Mouse (Mus musculus) heart, embryonic 14.5 days (tissue): Measurements from ENCODE around the gene Prn. TPM values are rescaled to one million over a fixed set of nuclear protein-coding genes. Genes with fewer than 3 reads are reported as not detected.

Experiments
- ATAC-seq: fragments of 200-750 bp; cut with Nextera tagmentation; 2 replicates; pipeline ENCODE4 v1.8.0; 2017; ENCODE audit warnings: low read depth, moderate TSS enrichment; ENCODE audit not compliant: insufficient number of reproducible peaks, insufficient read depth, low FRiP score
- H3K27ac ChIP-seq, 2 experiments: fragments of 200-500 bp in 1 of 2; fragments of 300-500 bp in 1 of 2; sonication (generic) in 1 of 2; replicated peaks in 1 of 2; 2 replicates each; pipeline ENCODE4 v1.5.1; 2012 to 2014; ENCODE audit warnings: low read depth in 2 of 2, low read length in 2 of 2, control low read depth in 1 of 2, mild to moderate bottlenecking in 1 of 2, mixed read lengths in 1 of 2; ENCODE audit not compliant: control insufficient read depth in 1 of 2, insufficient read depth in 1 of 2
- H3K27me3 ChIP-seq: fragments of 300-500 bp; sonication (generic); 2 replicates; pipeline ENCODE4 v1.6.1; 2014; ENCODE audit warnings: mild to moderate bottlenecking, low read length, control low read depth; ENCODE audit not compliant: control insufficient read depth, insufficient read depth
- H3K36me3 ChIP-seq: fragments of 300-500 bp; sonication (generic); 2 replicates; pipeline ENCODE4 v1.6.1; 2014; ENCODE audit warnings: mild to moderate bottlenecking, control low read depth, low read length, mixed read lengths; ENCODE audit not compliant: control insufficient read depth, insufficient read depth
- H3K4me1 ChIP-seq, 2 experiments: fragments of 200-500 bp in 1 of 2; fragments of 300-500 bp in 1 of 2; sonication (generic) in 1 of 2; 2 replicates each; pipeline ENCODE4 v1.6.1; 2012 to 2014; ENCODE audit warnings: low read length in 2 of 2, control low read depth in 1 of 2, mixed read lengths in 1 of 2; ENCODE audit not compliant: control insufficient read depth in 2 of 2, insufficient read depth in 2 of 2
- H3K4me2 ChIP-seq: fragments of 300-500 bp; sonication (generic); 2 replicates; pipeline ENCODE4 v1.6.1; 2014; ENCODE audit warnings: mild to moderate bottlenecking, low read length
- H3K4me3 ChIP-seq, 2 experiments: fragments of 200-500 bp in 1 of 2; fragments of 300-500 bp in 1 of 2; sonication (generic) in 1 of 2; 2 replicates each; pipeline ENCODE4 v1.5.1; 2012 to 2014; ENCODE audit warnings: low read length in 2 of 2, mild to moderate bottlenecking in 2 of 2, control low read depth in 1 of 2, low read depth in 1 of 2, moderate library complexity in 1 of 2; ENCODE audit not compliant: control insufficient read depth in 1 of 2, insufficient read depth in 1 of 2
- H3K9ac ChIP-seq: fragments of 300-500 bp; sonication (generic); 2 replicates; pipeline ENCODE4 v1.6.1; 2014; ENCODE audit warnings: mild to moderate bottlenecking, low read length
- H3K9me3 ChIP-seq: fragments of 300-500 bp; sonication (generic); 2 replicates; pipeline ENCODE4 v1.6.1; 2016; ENCODE audit warnings: low read length, control low read depth; ENCODE audit not compliant: control insufficient read depth
- WGBS: fragments of 180-500 bp; shearing (Covaris S2); extraction: QIAGEN DNeasy Blood & Tissue Kit; methylation state at CpG from one replicate; pipeline ENCODE4 v1.1.7; 2014; 5-methylcytosine and 5-hydroxymethylcytosine counted together
- polyA plus RNA-seq: library from polyadenylated mRNA; unstranded; fragments of >200 nt; fragmentation: Nextera tagmentation; extraction: Ambion mirVana; gene quantifications from 2 replicates; pipeline ENCODE4 v1.2.1, GENCODE M21; 2014

The Prn gene
- polyA plus RNA-seq, 1 experiment from 2014 or later = not detected

- H3K27me3 ChIP-seq = no peaks in the 10 kb centered on the region
- WGBS = 89% methylated on average over 4 of the region's 4 CpGs
- H3K4me1 ChIP-seq = peaks cover 4 to 7% of the 10 kb centered on the region in 2 experiments
- ATAC-seq = no peak
- no peak overlapping the region for H3K27ac ChIP-seq
- H3K9ac ChIP-seq = no peak overlapping the region
- H3K4me3 ChIP-seq = no peak overlapping the region
- H3K4me2 ChIP-seq = no peak overlapping the region
- no peaks in the 10 kb centered on the region for H3K9me3 ChIP-seq
- H3K36me3 ChIP-seq = no peaks in the 10 kb centered on the region
These were observed 13.7 kb upstream of the Prn start for GRCm38 (mm10) chr2:131896011-131896410.

GRCm38 (mm10) chr2:131897336-131898109, 12.2 kb upstream of the Prn start:
- Histone ChIP-seq H3K27me3 (no peaks in the 10 kb centered on the region), H3K36me3 (no peaks in the 10 kb centered on the region), H3K4me1 (peaks cover 2 to 4% of the 10 kb centered on the region in 2 experiments; a peak in 2 of 4 replicates), H3K27ac (no peak overlapping the region), H3K4me2 (no peak overlapping the region), H3K9me3 (no peaks in the 10 kb centered on the region), H3K9ac (no peak overlapping the region), H3K4me3 (no peak overlapping the region)
- WGBS = 90% methylated on average over 12 of the region's 12 CpGs
- ATAC-seq = no peak

- 23% methylated on average over 3 of the region's 3 CpGs for WGBS
These were observed 7.3 kb upstream of the Prn start for GRCm38 (mm10) chr2:131902423-131902822.

GRCm38 (mm10) chr2:131902867-131903266, 6.9 kb upstream of the Prn start:
- ATAC-seq = peak; percentile 87
- WGBS = 3% methylated on average over 8 of the region's 8 CpGs
- H3K36me3 ChIP-seq = no peaks in the 10 kb centered on the region
- peak overlapping the region; percentile 94 to 96 for H3K27ac ChIP-seq
- peaks cover 21 to 24% of the 10 kb centered on the region in 2 experiments for H3K4me1 ChIP-seq
- H3K9me3 ChIP-seq = no peaks in the 10 kb centered on the region
- no peaks in the 10 kb centered on the region for H3K27me3 ChIP-seq
- no peak overlapping the region for H3K4me3 ChIP-seq
- peak overlapping the region; percentile 35 for H3K4me2 ChIP-seq
- H3K9ac ChIP-seq = peak overlapping the region; percentile 46

More at GRCm38 (mm10) chr2:131902423-131902822, 7.3 kb upstream of the Prn start:
- no peak for ATAC-seq
- H3K27ac ChIP-seq = peak overlapping the region; percentile 94 to 96
- H3K36me3 ChIP-seq = no peaks in the 10 kb centered on the region
- no peaks in the 10 kb centered on the region for H3K27me3 ChIP-seq
- H3K4me3 ChIP-seq = no peak overlapping the region
- H3K9ac ChIP-seq = no peak overlapping the region
- H3K9me3 ChIP-seq = no peaks in the 10 kb centered on the region
- H3K4me1 ChIP-seq = peaks cover 21 to 24% of the 10 kb centered on the region in 2 experiments
- no peak overlapping the region for H3K4me2 ChIP-seq

GRCm38 (mm10) chr2:131905025-131905424, 4.7 kb upstream of the Prn start:
- Histone ChIP-seq H3K4me2 (no peak overlapping the region), H3K4me3 (no peak overlapping the region), H3K36me3 (no peaks in the 10 kb centered on the region), H3K4me1 (peaks cover 25 to 32% of the 10 kb centered on the region in 2 experiments), H3K27me3 (no peaks in the 10 kb centered on the region), H3K9me3 (no peaks in the 10 kb centered on the region), H3K27ac (peak overlapping the region in 1 of 2 experiments; percentile 28; a peak in 1 of 4 replicates), H3K9ac (no peak overlapping the region)
- ATAC-seq = no peak
- 7% methylated on average over 5 of the region's 5 CpGs for WGBS

- no peak for ATAC-seq
- Histone ChIP-seq H3K9ac (no peak overlapping the region), H3K36me3 (no peaks in the 10 kb centered on the region), H3K4me2 (no peak overlapping the region), H3K9me3 (no peaks in the 10 kb centered on the region), H3K4me3 (no peak overlapping the region), H3K27ac (no peak overlapping the region), H3K4me1 (peaks cover 25 to 37% of the 10 kb centered on the region in 2 experiments), H3K27me3 (no peaks in the 10 kb centered on the region)
- WGBS = 59% methylated on average over 6 of the region's 6 CpGs
These were observed 4.0 kb upstream of the Prn start for GRCm38 (mm10) chr2:131905776-131906175.

GRCm38 (mm10) chr2:131906266-131906665, 3.5 kb upstream of the Prn start:
- Histone ChIP-seq H3K9me3 (no peaks in the 10 kb centered on the region), H3K9ac (no peak overlapping the region), H3K27ac (no peak overlapping the region), H3K27me3 (no peaks in the 10 kb centered on the region), H3K4me3 (no peak overlapping the region), H3K4me2 (no peak overlapping the region), H3K4me1 (peaks cover 26 to 42% of the 10 kb centered on the region in 2 experiments), H3K36me3 (no peaks in the 10 kb centered on the region)
- WGBS = 90% methylated on average over 3 of the region's 3 CpGs
- no peak for ATAC-seq
